Mouse (Mus musculus) spleen, postnatal 36 days (tissue): ENCODE measurements around the gene Gm45261.
A peak's percentile ranks its signal among the peaks of the same experiment; 100 is the strongest.

Experiments used
- DNase-seq, 2 experiments: peaks; one replicate each; pipeline ENCODE4 v3.0.0; 2022; ENCODE audit warnings: low spot score in 2 of 2, mixed read lengths in 1 of 2

The Gm45261 gene

DNA sequence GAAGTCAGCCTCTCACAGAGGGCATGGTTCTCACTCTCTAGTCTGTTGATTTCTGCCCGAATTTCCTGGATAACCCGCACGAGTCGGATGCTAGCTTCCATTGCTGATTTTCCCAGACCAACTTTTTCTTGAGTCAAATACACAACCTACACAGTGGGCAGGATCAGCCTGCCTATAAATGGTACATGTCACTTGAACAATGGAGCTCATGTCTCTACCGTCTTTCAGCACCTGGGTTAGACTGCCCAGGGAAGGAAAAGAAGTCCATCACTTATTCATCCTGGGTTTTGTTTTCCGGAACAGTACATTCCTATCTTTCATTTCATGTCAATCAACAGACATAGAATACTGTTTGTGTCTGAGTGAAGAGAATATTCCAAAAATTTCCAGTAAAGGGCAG, at the start of gene Gm45261:
Gene Gm45261 (minus strand): TSS at position 101 of the 400 bp plus-strand sequence.
- no peak for DNase-seq

DNA sequence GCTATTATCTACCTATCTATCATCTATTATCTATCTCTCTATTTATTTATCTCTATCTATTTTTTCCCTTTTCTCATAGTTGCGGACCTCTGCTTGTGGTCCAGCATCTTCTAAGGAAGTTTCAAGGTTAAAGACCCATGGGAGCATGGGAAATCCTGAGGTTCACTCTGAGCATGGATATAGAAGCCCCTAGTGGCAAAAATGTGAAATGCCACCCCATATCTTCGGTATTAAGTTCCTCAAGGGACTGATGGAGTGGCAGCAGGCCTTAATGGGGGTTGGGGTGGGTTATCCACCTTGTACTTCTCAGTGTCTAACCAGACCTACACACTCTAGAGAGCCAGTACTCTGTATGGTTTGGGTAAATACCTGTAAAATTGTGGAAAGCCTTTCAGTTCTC, 43.5 kb upstream of the Gm45261 start:
- DNase-seq, result no peak

DNA sequence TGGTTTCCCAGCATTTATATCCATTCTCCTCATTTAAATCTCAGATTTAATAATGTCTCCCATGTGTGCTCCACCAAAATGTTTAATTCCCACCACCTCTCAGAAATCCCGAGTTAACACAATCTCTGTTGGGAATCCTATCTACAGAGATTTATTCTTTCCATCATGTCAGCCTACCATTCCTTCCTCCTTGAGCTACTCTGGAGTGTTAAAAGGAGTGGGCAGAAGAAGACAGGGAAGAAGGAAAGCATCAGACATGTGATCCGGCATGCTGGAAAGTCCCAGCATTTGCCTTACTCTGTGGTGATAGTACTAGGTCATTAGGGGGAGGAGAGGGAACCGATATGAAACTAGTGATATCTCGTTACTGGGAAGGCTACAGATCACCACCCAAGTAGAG, 42.8 kb upstream of the Gm45261 start:
- no peak for DNase-seq

- DNase-seq, result no peak
Observed at GRCm38 (mm10) chr1:80502456-80503165, 41.4 kb upstream of the Gm45261 start.

GRCm38 (mm10) chr1:80499264-80499663, 38.0 kb upstream of the Gm45261 start:
- no peak for DNase-seq

GRCm38 (mm10) chr1:80496360-80496759, 35.1 kb upstream of the Gm45261 start:
- no peak for DNase-seq

DNA sequence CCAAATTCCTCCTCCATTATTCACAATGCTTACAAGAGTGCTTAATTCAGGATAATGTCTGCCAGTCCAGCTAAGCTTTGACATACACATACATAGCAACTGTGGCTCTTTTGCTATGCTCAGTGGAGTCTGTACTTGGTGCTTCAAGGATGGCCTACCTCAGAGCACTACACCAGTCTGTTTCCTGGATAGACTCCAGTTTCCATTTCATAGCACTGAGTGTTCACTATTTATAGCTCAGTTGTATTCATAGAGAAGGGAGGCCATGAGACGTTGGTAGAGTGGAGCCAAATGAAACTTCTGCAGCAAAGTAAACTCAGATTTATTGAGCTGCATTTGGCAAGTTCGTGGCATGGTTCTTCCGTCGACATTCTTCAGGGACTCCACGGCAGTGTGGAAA, 22.2 kb upstream of the Gm45261 start:
- no peak for DNase-seq

GRCm38 (mm10) chr1:80474942-80475341, 13.7 kb upstream of the Gm45261 start:
- DNase-seq, result no peak

DNA sequence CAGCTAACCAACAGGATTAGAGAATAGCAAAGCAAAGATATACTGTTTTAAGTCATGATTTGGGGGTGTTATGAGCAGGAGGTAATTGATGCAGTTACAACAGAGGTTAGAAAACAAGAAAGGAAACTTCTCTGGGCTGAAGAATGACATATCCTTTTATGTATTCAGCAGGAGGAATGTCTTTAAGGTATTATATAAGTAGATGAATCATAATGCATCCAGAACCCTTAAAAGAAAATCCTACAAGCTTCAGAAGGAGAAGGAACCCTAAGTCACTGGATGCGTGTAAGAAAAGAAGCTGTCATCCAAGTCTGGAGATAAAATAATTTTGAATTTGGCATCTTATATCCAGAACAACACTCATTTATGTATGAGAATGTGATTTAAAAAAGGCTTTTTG, 11.1 kb upstream of the Gm45261 start:
- no peak for DNase-seq

DNA sequence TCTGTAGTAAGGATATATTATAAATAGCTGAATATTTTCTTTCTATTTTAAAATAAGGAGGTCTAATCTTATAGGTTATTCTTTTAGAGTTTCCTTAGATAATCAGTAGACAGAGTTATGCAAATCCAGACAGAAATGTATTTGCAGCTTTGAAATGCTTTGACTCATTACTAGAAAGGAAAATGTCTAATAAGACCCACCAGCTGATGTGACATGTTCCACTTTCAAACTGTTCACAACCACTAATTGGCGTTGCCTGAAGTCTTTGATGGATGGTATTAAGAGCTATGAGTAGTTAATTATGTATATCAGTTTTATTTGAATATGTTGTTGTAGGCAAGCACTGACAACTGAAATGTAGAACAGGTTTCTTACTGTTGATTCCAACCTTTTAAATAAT, 1.3 kb downstream of the Gm45261 start:
- DNase-seq, result no peak

DNA sequence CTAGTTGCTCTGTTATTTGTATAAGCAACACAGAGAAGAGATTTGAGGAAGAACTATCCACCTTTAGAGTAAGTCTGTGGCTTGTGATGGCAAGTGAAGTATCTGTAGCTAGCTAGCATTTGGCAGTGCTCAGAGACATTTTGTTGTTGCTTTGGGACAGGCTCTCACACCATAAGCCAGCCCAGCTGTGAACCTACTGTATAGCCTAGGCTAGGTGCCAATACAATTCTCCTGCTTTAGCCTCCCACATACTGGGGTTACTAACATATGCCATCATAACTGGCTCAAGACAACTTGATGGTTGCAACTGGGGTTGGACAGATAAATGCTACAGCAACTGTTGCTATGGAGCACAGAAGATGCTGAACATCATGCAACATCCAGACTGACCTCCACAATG, 1.8 kb downstream of the Gm45261 start:
- DNase-seq, result no peak

DNA sequence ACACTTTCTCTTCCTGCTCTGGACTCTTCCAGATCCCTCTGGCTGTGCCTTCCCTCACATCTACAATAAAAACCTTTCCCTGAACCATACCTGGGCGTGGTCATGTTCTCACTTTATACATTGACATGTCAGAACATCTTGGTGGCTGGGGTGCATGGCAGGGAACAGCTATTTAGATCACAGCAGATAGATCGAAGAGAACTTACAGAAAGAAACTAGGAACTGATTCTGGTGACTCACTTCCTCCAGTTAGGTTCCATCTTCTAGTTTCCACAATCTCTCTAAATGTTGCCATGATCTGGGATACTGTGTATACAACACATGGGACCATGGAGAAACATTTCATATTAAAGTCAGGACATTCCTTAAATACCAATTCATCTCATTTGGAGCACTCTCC, 7.3 kb downstream of the Gm45261 start:
- no peak for DNase-seq

- no peak for DNase-seq
Observed at GRCm38 (mm10) chr1:80451914-80452549, 9.2 kb downstream of the Gm45261 start.

GRCm38 (mm10) chr1:80447554-80447953, 13.7 kb downstream of the Gm45261 start:
- DNase-seq, result no peak

DNA sequence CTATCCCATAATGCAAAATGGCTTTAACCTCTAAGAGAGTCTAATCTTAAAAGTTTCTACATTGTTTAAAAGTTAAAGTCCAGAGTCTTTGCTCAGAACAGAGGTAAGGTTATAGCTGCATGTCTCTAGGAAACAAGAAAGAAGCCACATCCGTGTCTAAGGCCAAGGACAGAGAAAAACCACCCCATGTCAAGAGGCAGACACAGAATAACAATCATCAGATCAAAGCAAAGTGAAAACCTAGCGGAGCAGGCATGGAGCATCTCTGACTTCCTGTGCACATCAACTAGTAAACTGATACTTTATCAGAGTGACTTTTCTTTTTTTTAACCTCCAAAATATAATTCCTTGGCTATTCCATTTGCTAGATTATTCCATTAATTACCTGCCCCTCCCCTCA, 20.3 kb downstream of the Gm45261 start:
- peak; percentile 15 to 25 for DNase-seq

DNA sequence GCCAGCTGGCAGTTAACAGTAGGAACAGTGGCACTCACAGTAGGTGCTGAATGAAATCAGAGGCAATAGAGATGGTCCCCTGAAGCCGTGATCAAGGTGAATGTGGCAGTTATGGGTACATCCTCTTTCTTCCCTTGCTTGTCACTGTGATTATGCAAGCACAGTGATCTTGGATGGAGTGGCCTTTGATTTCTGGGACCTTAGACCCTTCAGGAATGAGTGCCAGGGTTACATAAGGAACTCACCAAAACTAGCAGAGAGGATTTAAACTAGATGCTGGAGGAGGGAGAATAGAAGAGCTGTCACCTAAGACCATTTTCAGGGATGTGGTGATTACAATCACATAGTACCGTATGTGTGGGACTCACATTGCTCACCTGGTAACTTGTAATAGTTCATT, 22.7 kb downstream of the Gm45261 start:
- DNase-seq, result no peak

GRCm38 (mm10) chr1:80427946-80428345, 33.3 kb downstream of the Gm45261 start:
- no peak for DNase-seq

DNA sequence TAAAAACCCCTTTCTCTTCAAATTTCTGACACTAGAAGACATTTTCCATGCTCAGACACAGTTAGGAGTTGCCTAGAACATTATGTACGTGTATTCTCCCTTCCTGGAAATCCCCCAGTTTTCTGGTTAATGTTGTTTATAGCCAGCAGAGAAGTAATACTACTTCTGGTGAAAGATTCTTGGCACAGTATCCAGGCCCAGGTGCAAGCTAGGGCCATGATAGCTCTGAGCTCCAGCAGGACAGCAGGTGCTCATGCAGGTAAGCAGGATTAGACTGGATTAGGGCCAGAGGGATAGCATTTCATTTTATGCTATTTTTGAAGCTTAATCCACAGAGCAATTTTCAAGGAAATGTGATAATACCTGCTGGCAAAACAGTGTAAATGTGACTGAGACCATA, 33.8 kb downstream of the Gm45261 start:
- no peak for DNase-seq

- DNase-seq, result no peak
Observed at GRCm38 (mm10) chr1:80424666-80425065, 36.6 kb downstream of the Gm45261 start.

DNA sequence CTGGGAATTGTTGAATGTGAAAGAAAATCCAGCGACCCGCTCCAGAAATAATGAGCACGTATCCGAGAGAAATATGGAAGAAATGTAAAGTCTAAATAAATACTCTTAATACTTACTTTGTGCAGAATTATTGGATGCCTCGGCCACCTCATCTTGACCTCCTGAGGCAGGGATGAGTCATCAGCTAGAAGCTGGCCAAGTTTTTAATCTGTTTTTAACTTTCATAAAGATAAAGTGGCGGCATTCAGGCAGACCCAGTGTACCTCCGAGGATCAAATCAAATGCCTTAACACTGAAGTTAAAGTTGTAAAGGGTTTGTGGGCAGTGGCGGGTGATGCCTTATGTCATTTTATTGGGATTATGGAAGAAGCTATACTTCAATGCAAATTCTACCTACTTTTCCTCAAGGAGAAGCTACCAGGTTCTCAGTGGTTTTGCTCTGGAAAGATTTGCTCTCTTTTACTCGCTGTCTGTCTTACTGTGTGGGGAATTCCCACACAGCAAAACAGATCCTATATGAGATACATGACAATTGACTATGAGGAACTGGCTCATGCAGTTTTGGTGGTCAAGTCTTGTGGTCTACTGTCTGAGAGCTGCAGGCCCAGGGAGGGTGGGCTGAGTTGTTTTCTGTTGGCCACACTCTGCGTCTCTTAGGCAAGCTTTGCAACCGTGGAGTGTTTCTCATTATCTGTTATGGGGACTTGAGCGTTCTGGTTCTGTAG, 42.8 kb downstream of the Gm45261 start:
- DNase-seq, result peak; percentile 13 to 22

DNA sequence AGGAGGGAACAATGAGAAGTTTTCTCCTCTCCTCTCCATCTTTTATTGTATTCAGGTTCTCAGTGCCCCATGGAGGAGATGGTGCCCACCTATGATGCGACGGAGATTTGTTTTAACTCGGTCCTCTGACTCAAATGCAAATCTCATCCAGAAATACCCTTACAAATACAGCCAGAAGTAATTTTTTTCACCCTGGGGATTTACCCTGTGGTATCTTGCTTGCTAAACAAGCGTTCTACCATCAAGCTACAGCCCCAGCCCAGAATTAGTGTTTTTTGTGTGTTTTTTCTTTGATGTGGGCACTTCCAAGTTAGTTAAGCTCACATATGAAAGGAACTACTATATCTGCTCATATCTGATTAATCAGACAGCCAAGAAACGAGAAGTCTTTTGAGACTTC, 44.9 kb downstream of the Gm45261 start:
- DNase-seq, result peak; percentile 5 to 25

GRCm38 (mm10) chr1:80412521-80412920, 48.7 kb downstream of the Gm45261 start:
- DNase-seq, result no peak
